Mouse (Mus musculus): Measurements from ENCODE around the gene Olfr152. TPM values are rescaled to one million over a fixed set of nuclear protein-coding genes. Genes with fewer than 3 reads are reported as not detected.

The Olfr152 gene
- total RNA-seq (2017): not detected in 2 replicates

DNA sequence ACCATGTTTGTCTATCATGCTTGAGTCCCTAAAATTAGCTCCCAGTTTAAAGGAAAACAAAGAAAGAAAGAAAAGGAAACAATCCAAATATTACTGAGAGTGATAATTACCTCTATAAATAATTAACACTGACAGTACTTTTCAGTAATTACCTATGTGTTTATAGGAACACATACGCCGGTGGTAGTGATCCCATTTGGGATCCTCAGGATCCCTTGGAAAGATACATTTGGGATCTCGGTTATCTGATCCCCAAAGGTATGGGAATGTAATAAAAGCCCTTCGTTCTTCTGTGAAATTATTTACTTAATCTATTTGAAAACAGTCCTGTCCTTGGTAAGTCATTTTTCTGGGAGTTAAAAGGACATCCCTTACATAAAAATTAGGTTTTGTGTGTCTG is at the start of gene Olfr152:
Gene Olfr152, plus strand, starts transcription at position 301 of the 400 bp plus-strand sequence.
- ATAC-seq (ENCODE audit: extremely low read depth, insufficient number of reproducible peaks, low FRiP score, poor library complexity, severe bottlenecking): no peak

DNA sequence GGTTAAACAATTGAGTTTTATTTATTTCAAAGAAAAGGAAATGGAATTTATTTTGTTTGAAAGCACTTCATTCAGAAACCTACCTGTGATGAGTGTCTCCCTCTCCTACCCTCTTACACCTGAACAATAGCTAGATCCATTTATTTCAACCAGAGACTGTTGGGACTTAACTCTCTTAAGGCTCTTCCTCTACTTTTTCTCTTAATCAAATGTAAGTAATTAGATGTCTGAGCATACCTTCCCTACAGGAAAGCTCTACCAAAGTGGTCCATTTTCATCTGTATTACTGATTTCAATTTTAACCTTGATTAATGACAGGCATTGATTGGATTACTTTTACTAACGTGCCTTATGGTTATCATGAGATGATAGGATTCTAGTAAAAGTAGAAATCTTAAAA is 39.4 kb upstream of the Olfr152 start, which contains the start of gene Olfr1138:
Gene Olfr1138, minus strand, starts transcription at position 101 of the 400 bp plus-strand sequence.
- ATAC-seq (ENCODE audit: extremely low read depth, insufficient number of reproducible peaks, low FRiP score, poor library complexity, severe bottlenecking): no peak

DNA sequence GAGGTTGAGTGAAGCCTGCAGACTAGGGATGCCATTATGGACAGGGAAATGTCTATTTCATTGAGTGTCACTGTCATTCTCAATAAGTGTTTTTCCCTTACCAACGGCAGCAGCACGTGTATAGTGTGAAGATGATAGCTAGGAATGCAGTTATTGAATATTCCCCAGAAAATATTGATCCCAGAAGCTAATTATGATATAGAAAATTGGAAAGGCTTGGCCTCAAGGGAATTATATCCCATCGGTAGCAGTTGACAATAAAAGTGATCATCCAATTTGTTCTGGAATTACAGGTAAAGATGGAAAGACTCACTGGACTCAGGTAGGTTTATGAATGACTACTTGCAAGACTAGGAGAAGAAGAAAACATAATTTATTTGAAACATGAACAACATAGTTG is 35.8 kb upstream of the Olfr152 start, which contains the start of gene Olfr1140:
Gene Olfr1140, plus strand, starts transcription at position 301 of the 400 bp plus-strand sequence.
- no peak for ATAC-seq (ENCODE audit: extremely low read depth, insufficient number of reproducible peaks, low FRiP score, poor library complexity, severe bottlenecking)

GRCm38 (mm10) chr2:87753891-87754290 is 25.4 kb upstream of the Olfr152 start, which contains the start of gene Olfr1141:
Olfr1141 (minus strand) TSS chr2:87753991.
- ATAC-seq (ENCODE audit: extremely low read depth, insufficient number of reproducible peaks, low FRiP score, poor library complexity, severe bottlenecking): no peak

- no peak for ATAC-seq (ENCODE audit: extremely low read depth, insufficient number of reproducible peaks, low FRiP score, poor library complexity, severe bottlenecking)
Observed at GRCm38 (mm10) chr2:87776143-87776542, 3.1 kb upstream of the Olfr152 start.

DNA sequence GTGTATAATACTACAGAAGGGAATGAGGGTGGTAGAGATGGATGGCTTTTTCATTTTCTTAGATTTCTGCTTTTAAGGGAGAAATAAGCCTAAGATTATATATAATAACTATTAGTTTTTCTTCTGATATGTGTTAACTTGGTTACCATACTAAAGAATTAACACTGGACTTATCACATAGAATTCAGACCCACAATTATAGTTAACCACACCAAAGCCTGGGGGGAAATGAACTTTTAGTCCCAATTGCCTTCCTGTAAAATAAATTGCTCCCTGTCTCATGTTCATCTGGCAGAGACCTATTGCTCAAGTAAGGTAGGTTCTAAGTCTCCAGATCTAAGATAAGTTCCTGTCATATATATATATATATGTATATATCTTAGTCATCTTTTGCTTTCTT is 21.0 kb downstream of the Olfr152 start, which contains the start of gene Olfr1143:
Gene Olfr1143, plus strand, starts transcription at position 301 of the 400 bp plus-strand sequence.
- no peak for ATAC-seq (ENCODE audit: extremely low read depth, insufficient number of reproducible peaks, low FRiP score, poor library complexity, severe bottlenecking)

DNA sequence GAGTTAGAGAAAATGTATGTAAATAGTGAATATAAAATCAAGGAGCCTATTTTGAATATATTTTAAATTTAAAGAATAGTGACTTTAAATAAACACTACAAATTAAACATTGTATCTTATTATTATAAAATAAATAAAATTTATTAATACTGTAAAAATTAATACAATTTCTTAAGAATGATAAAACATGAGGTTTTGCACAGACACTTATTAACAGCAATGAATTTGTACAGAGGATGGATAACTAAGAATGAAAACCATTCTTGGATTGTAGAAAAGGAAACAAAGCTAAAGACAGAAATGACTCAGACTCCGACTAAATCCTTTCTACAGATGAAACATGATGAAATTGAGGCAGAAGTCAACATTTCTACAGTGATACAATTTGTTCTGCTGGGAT is 30.2 kb downstream of the Olfr152 start, which contains the start of gene Olfr1145:
Gene Olfr1145, plus strand, starts transcription at position 301 of the 400 bp plus-strand sequence.
- ATAC-seq (ENCODE audit: extremely low read depth, insufficient number of reproducible peaks, low FRiP score, poor library complexity, severe bottlenecking): no peak

DNA sequence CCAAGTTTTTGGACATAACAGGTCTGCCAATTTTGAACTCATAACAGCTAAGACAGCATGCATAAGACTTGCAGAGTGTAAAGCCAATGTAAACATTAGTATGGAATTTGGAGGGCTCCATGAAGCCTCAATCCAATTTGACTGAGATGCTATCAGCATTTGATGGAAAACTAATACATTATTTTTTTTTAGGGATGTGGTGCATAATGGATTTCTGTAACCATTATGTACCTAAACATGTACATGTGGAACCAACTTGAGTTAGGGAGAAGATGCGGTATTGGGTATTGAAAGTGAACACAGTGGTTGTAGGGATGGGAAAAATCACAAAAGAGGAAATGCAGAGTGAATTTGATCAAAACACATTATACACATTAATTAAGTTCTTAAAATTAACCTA is 51.0 kb downstream of the Olfr152 start, which contains the start of gene Olfr1148:
Gene Olfr1148, plus strand, starts transcription at position 301 of the 400 bp plus-strand sequence.
- no peak for ATAC-seq (ENCODE audit: extremely low read depth, insufficient number of reproducible peaks, low FRiP score, poor library complexity, severe bottlenecking)

Other genes with a start within 250 kb of the Olfr152 start
- gene Olfr153, start 247.7 kb upstream of the Olfr152 start, total RNA-seq (2017): not detected in 2 replicates
- not detected in 2 replicates for gene Olfr1128, start 233.9 kb upstream of the Olfr152 start, total RNA-seq (2017)
- gene Olfr1129, start 205.6 kb upstream of the Olfr152 start, total RNA-seq (2017): not detected in 2 replicates
- gene Olfr1130, start 173.3 kb upstream of the Olfr152 start, total RNA-seq (2017): not detected in 2 replicates
- gene Olfr1131, start 152.4 kb upstream of the Olfr152 start, total RNA-seq (2017): 0.49 TPM in 1 of 2 replicates, not detected in the other
- gene Olfr1132, start 141.9 kb upstream of the Olfr152 start, total RNA-seq (2017): 0.12 TPM in 1 of 2 replicates, not detected in the other
- gene Olfr1133, start 132.1 kb upstream of the Olfr152 start, total RNA-seq (2017): not detected in 2 replicates
- gene Olfr1134, start 121.0 kb upstream of the Olfr152 start, total RNA-seq (2017): not detected in 2 replicates
- gene Olfr1135, start 105.8 kb upstream of the Olfr152 start, total RNA-seq (2017): not detected in 2 replicates
- gene Olfr1136, start 85.5 kb upstream of the Olfr152 start, total RNA-seq (2017): not detected in 2 replicates
- gene Olfr1137, start 66.3 kb upstream of the Olfr152 start, total RNA-seq (2017): not detected in 2 replicates
- gene Olfr1138, start 39.5 kb upstream of the Olfr152 start, total RNA-seq (2017): not detected in 2 replicates
- not detected in 2 replicates for gene Olfr1140, start 35.7 kb upstream of the Olfr152 start, total RNA-seq (2017)
- not detected in 2 replicates for gene Olfr1141, start 25.5 kb upstream of the Olfr152 start, total RNA-seq (2017)
- gene Olfr1143, start 21.1 kb downstream of the Olfr152 start, total RNA-seq (2017): not detected in 2 replicates
- gene Olfr1145, start 30.3 kb downstream of the Olfr152 start, total RNA-seq (2017): not detected in 2 replicates
- gene Olfr1148, start 51.0 kb downstream of the Olfr152 start, total RNA-seq (2017): not detected in 2 replicates
- gene Olfr1150-ps1, start 64.5 kb downstream of the Olfr152 start, total RNA-seq (2017): not detected in 2 replicates
- not detected in 2 replicates for gene Olfr1151, start 76.4 kb downstream of the Olfr152 start, total RNA-seq (2017)
- not detected in 2 replicates for gene Olfr1152, start 87.0 kb downstream of the Olfr152 start, total RNA-seq (2017)
- gene Olfr1153, start 115.5 kb downstream of the Olfr152 start, total RNA-seq (2017): not detected in 2 replicates
- not detected in 2 replicates for gene Olfr1154, start 125.7 kb downstream of the Olfr152 start, total RNA-seq (2017)
- gene Olfr1155, start 165.7 kb downstream of the Olfr152 start, total RNA-seq (2017): not detected in 2 replicates
- gene Olfr1156, start 173.6 kb downstream of the Olfr152 start, total RNA-seq (2017): 0.12 TPM in 1 of 2 replicates, not detected in the other
- not detected in 2 replicates for gene Olfr1157, start 188.8 kb downstream of the Olfr152 start, total RNA-seq (2017)
- gene Olfr74, start 195.2 kb downstream of the Olfr152 start, total RNA-seq (2017): not detected in 2 replicates
- gene Olfr1158, start 210.6 kb downstream of the Olfr152 start, total RNA-seq (2017): not detected in 2 replicates
- gene Olfr1160, start 228.8 kb downstream of the Olfr152 start, total RNA-seq (2017): not detected in 2 replicates
- not detected in 2 replicates for gene Olfr1161, start 243.3 kb downstream of the Olfr152 start, total RNA-seq (2017)

Data from neutrophil, adult 5-6 weeks (primary cell).